Mouse (Mus musculus): ENCODE data around the gene Pigq. TPM values are rescaled to one million over a fixed set of nuclear protein-coding genes. Genes with fewer than 3 reads are reported as not detected.
A peak's percentile ranks its signal among the peaks of the same experiment; 100 is the strongest.

Gene Pigq
- polyA plus RNA-seq, 1 experiment = 236 TPM

GRCm38 (mm10) chr17:25984066-25984465 is 39.3 kb upstream of the Pigq start:
- Histone ChIP-seq H3K4me3 (ENCODE audit: insufficient read depth, low read depth, low read length) (no peak overlapping the region), H3K36me3 (ENCODE audit: control insufficient read depth, insufficient read depth, low read length) (no peaks in the 10 kb centered on the region)
- DNase-seq = no peak

GRCm38 (mm10) chr17:25982913-25983312 is 38.2 kb upstream of the Pigq start:
- 70% methylated on average over 3 of the region's 3 CpGs for WGBS
- DNase-seq = no peak
- H3K36me3 ChIP-seq (ENCODE audit: control insufficient read depth, insufficient read depth, low read length) = no peaks in the 10 kb centered on the region

More at GRCm38 (mm10) chr17:25984066-25984465, 39.3 kb upstream of the Pigq start:
- no peak for TF ChIP-seq CTCF (conservative IDR thresholded peaks at IDR 0.05; ENCODE audit: insufficient read depth, insufficient read length, low read depth, low read length)
- TF ChIP-seq POLR2A (IDR thresholded peaks at IDR 0.05; ENCODE audit: low read depth, low read length) = no peak
- H3K27me3 ChIP-seq (replicated peaks; ENCODE audit: control insufficient read depth, insufficient read depth, low read length) = no peaks in the 10 kb centered on the region
- WGBS = 96% methylated on average over 1 of the region's 1 CpGs
- H3K4me1 ChIP-seq (ENCODE audit: control insufficient read depth, insufficient read depth, low read length) = peaks cover 13% of the 10 kb centered on the region
- no peak overlapping the region for H3K27ac ChIP-seq (ENCODE audit: insufficient read depth, low read depth, low read length)

GRCm38 (mm10) chr17:25980854-25981253 is 36.1 kb upstream of the Pigq start:
- WGBS = 64% methylated on average over 5 of the region's 5 CpGs
- no peak overlapping the region for H3K27ac ChIP-seq (ENCODE audit: insufficient read depth, low read depth, low read length)
- DNase-seq = peak; percentile 78

More at GRCm38 (mm10) chr17:25982913-25983312, 38.2 kb upstream of the Pigq start:
- Histone ChIP-seq H3K4me3 (ENCODE audit: insufficient read depth, low read depth, low read length) (no peak overlapping the region), H3K4me1 (ENCODE audit: control insufficient read depth, insufficient read depth, low read length) (peaks cover 13% of the 10 kb centered on the region), H3K27ac (ENCODE audit: insufficient read depth, low read depth, low read length) (no peak overlapping the region), H3K27me3 (replicated peaks; ENCODE audit: control insufficient read depth, insufficient read depth, low read length) (no peaks in the 10 kb centered on the region)
- no peak for TF ChIP-seq CTCF (conservative IDR thresholded peaks at IDR 0.05; ENCODE audit: insufficient read depth, insufficient read length, low read depth, low read length)
- TF ChIP-seq POLR2A (IDR thresholded peaks at IDR 0.05; ENCODE audit: low read depth, low read length) = no peak

GRCm38 (mm10) chr17:25979829-25980738 is 35.3 kb upstream of the Pigq start:
- Histone ChIP-seq H3K27me3 (replicated peaks; ENCODE audit: control insufficient read depth, insufficient read depth, low read length) (no peaks in the 10 kb centered on the region), H3K27ac (ENCODE audit: insufficient read depth, low read depth, low read length) (no peak overlapping the region), H3K4me3 (ENCODE audit: insufficient read depth, low read depth, low read length) (no peak overlapping the region)

More at GRCm38 (mm10) chr17:25980854-25981253, 36.1 kb upstream of the Pigq start:
- TF ChIP-seq POLR2A (IDR thresholded peaks at IDR 0.05; ENCODE audit: low read depth, low read length) = no peak
- TF ChIP-seq CTCF (conservative IDR thresholded peaks at IDR 0.05; ENCODE audit: insufficient read depth, insufficient read length, low read depth, low read length) = no peak
- Histone ChIP-seq H3K4me1 (ENCODE audit: control insufficient read depth, insufficient read depth, low read length) (peaks cover 13% of the 10 kb centered on the region), H3K36me3 (ENCODE audit: control insufficient read depth, insufficient read depth, low read length) (no peaks in the 10 kb centered on the region), H3K27me3 (replicated peaks; ENCODE audit: control insufficient read depth, insufficient read depth, low read length) (no peaks in the 10 kb centered on the region), H3K4me3 (ENCODE audit: insufficient read depth, low read depth, low read length) (no peak overlapping the region)

GRCm38 (mm10) chr17:25970954-25971707 is 26.4 kb upstream of the Pigq start:
- Histone ChIP-seq H3K27me3 (replicated peaks; ENCODE audit: control insufficient read depth, insufficient read depth, low read length) (no peaks in the 10 kb centered on the region), H3K36me3 (ENCODE audit: control insufficient read depth, insufficient read depth, low read length) (no peaks in the 10 kb centered on the region; the same call in 1 of the 2 replicates), H3K27ac (ENCODE audit: insufficient read depth, low read depth, low read length) (peak overlapping the region; percentile 12; the same call in 1 of the 2 replicates), H3K4me1 (ENCODE audit: control insufficient read depth, insufficient read depth, low read length) (peaks cover 14% of the 10 kb centered on the region), H3K4me3 (ENCODE audit: insufficient read depth, low read depth, low read length) (no peak overlapping the region)
- TF ChIP-seq POLR2A (IDR thresholded peaks at IDR 0.05; ENCODE audit: low read depth, low read length) = no peak
- 71% methylated on average over 4 of the region's 4 CpGs for WGBS
- no peak for DNase-seq

More at GRCm38 (mm10) chr17:25979829-25980738, 35.3 kb upstream of the Pigq start:
- TF ChIP-seq POLR2A (IDR thresholded peaks at IDR 0.05; ENCODE audit: low read depth, low read length) (no peak), CTCF (conservative IDR thresholded peaks at IDR 0.05; ENCODE audit: insufficient read depth, insufficient read length, low read depth, low read length) (no peak)
- Histone ChIP-seq H3K36me3 (ENCODE audit: control insufficient read depth, insufficient read depth, low read length) (no peaks in the 10 kb centered on the region), H3K4me1 (ENCODE audit: control insufficient read depth, insufficient read depth, low read length) (peaks cover 13% of the 10 kb centered on the region)
- DNase-seq = peak; percentile 56
- WGBS = 51% methylated on average over 5 of the region's 5 CpGs

GRCm38 (mm10) chr17:25970448-25970847 is 25.7 kb upstream of the Pigq start:
- no peaks in the 10 kb centered on the region for H3K27me3 ChIP-seq (replicated peaks; ENCODE audit: control insufficient read depth, insufficient read depth, low read length)
- peak overlapping the region; percentile 12; the same call in 1 of the 2 replicates for H3K27ac ChIP-seq (ENCODE audit: insufficient read depth, low read depth, low read length)

More at GRCm38 (mm10) chr17:25970448-25970847, 25.7 kb upstream of the Pigq start:
- H3K36me3 ChIP-seq (ENCODE audit: control insufficient read depth, insufficient read depth, low read length) = no peaks in the 10 kb centered on the region; the same call in 1 of the 2 replicates
- no peak for TF ChIP-seq POLR2A (IDR thresholded peaks at IDR 0.05; ENCODE audit: low read depth, low read length)
- TF ChIP-seq CTCF (conservative IDR thresholded peaks at IDR 0.05; ENCODE audit: insufficient read depth, insufficient read length, low read depth, low read length) = no peak
- H3K4me1 ChIP-seq (ENCODE audit: control insufficient read depth, insufficient read depth, low read length) = peaks cover 14% of the 10 kb centered on the region
- H3K4me3 ChIP-seq (ENCODE audit: insufficient read depth, low read depth, low read length) = no peak overlapping the region
- no peak for DNase-seq
- 84% methylated on average over 9 of the region's 9 CpGs for WGBS

All from kidney, adult 2 months (tissue).